Mouse (Mus musculus) monocyte, adult 5-6 weeks (primary cell): ENCODE measurements around the gene Fcgbp. TPM values are rescaled to one million over a fixed set of nuclear protein-coding genes. Genes with fewer than 3 reads are reported as not detected.
"Not testable (repeated sequence)": the region's sequence is repeated elsewhere in the genome, so short reads cannot be mapped to it uniquely, and the experiment has no call there.

Experiments used
- ATAC-seq: fragments of 153-309, 156-312 bp; replicated peaks from 2 replicates; pipeline ENCODE4 v1.8.0; 2017; ENCODE audit warnings: mild to moderate bottlenecking; ENCODE audit not compliant: low TSS enrichment, insufficient number of reproducible peaks, severe bottlenecking, poor library complexity, low FRiP score
- total RNA-seq: library from RNA; stranded (forward); fragments of 200-1000, 200-491, 200-594 nt; gene quantifications from 3 replicates; pipeline ENCODE4 v1.2.3, GENCODE M21; 2017

Fcgbp gene
- total RNA-seq = not detected in 3 replicates

DNA sequence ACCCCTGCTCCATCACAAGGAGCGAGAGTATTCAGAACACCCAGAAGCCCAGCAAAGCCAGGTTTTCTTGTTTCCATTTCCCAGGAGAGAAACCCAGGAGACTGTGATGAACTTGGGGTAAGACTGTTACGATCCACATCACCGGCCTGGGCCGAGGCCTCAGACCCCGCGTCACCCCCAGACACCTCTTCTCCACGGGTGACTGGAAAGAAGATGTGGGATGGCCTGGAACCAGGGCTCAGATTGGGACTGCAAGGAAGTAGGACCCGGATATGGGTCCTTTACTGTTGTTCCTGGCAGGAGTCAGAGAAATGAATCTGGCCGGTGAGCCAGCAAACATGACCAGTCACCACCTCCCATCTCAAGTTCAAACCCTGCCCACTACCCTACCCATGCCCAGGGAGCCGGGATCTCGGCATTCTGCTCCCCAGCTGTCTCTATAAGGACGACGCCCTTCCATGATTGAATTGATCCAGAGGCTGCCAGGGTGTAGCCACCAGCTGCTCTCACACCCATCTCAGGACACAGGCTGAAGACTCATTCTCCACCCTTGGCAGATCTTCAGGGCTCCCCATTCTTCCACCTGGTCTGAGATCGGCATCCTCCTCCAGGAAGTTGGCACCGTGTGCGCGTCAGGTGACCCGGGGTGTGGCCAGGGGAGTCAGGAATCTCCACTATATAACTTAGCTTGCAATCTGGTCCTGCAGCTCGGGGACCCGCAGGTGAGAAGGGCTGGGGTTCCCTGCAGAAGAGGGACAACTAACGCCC, at the start of gene Fcgbp:
Fcgbp (plus strand) TSS at position 706 of the 768 bp plus-strand sequence.
- ATAC-seq = no peak

GRCm38 (mm10) chr7:28044524-28044923, 26.5 kb upstream of the Fcgbp start:
- no peak for ATAC-seq

DNA sequence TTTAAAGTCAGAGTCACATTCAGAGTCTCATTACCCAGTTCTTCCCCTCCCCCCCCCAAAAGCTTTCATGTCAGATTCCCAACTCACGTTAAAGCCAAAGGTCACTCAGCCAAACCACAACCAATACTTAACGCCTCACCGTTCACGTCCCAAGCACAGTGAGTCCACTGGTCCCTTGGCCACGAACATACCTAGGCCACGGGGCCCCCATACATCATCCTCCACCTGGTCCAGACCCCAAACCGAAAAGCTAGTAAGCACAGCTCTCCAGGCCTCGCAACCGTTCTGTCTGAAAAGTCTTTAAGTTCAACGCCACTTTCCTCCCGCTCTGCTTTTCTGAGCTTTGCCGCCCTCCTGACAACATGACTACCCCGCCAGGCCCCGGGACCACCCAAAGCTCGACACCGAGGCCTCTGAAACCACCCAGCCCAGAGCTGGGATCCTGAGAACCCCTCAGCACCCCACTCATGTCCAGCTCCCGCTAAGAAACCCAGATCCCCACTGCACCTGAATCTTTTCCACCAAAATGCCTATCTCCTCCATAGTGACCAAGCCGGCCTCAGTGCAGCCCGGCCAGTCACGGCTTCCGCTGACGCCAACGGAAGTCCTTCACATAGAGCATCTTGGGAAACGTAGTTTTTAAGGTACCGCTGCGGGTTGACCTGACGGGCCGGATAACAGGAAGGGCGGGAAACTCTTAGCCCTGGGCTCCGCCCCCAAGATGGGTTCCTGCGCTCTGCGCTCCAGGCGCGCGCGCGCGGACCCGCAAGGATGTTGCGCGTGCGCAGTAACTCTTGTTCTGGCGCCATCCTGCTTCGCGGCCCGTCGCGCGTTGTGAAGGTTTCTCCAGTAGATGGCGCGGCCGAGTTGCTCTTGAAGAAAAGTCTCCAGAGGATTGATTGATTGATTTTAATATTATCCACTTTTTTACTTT, 21.3 kb upstream of the Fcgbp start, which contains the start of gene Psmc4:
Psmc4 (minus strand) TSS at position 626 of the 934 bp plus-strand sequence.
- peak; percentile 95 for ATAC-seq

- no peak for ATAC-seq
Observed at GRCm38 (mm10) chr7:28050584-28050983, 20.5 kb upstream of the Fcgbp start.

- no peak for ATAC-seq
Observed at GRCm38 (mm10) chr7:28053046-28053930, 17.7 kb upstream of the Fcgbp start.

GRCm38 (mm10) chr7:28059972-28060371, 11.1 kb upstream of the Fcgbp start:
- ATAC-seq = no peak

- ATAC-seq = no peak
Observed at GRCm38 (mm10) chr7:28068661-28069060, 2.4 kb upstream of the Fcgbp start.

DNA sequence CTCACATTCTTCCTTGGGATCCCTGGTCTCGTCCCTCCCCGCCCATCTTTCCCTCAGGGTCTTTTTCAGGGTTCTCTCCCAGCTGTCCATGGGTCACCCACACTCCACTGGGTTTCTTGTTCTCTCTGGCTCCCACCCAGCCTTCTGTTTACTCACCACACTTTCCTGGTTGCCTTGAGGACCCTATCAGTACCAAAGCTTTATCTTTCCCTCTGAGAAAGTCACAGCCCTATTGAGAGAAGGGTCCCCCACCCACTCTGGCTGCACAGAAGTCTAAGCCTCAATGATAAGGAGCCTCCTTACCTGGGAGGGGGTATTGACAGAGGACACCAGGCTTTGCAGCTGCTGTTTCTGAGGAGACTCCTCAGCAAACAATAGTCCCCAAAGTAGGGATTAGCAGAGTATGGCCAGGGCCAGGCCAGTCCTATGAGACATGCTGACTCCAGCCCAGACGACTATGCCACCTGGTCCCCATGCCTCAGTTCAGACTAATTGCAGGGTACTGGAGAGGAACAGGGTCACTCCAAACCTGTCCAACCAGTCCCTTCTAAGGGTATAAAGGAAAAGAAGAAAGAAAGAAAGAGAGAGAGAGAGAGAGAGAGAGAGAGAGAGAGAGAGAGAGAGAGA, 1.4 kb upstream of the Fcgbp start:
- no peak for ATAC-seq

- ATAC-seq = no peak
Observed at GRCm38 (mm10) chr7:28084215-28084614, 13.2 kb downstream of the Fcgbp start.

- no peak for ATAC-seq
Observed at GRCm38 (mm10) chr7:28086236-28086635, 15.2 kb downstream of the Fcgbp start.

GRCm38 (mm10) chr7:28093541-28093940, 22.5 kb downstream of the Fcgbp start:
- ATAC-seq = no peak

DNA sequence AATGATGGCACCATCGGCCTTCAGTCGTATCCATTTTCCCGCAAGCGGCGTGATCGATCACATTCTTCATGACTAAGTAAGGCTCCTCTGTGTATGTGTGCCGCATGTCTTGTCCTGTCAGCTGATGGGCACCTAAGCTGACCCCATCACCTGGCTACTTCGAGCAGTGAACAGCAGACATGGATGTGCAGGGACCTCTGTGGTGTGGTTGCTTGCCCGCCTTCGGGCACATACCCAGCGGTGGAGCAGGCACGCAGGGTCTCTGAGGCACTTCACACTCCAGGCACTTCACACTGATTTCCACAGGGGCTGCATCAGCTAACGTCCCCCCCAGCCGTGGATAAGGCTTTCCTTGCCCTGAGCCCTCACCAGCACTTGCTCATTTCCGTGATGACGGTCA, 28.1 kb downstream of the Fcgbp start:
- ATAC-seq = no peak

DNA sequence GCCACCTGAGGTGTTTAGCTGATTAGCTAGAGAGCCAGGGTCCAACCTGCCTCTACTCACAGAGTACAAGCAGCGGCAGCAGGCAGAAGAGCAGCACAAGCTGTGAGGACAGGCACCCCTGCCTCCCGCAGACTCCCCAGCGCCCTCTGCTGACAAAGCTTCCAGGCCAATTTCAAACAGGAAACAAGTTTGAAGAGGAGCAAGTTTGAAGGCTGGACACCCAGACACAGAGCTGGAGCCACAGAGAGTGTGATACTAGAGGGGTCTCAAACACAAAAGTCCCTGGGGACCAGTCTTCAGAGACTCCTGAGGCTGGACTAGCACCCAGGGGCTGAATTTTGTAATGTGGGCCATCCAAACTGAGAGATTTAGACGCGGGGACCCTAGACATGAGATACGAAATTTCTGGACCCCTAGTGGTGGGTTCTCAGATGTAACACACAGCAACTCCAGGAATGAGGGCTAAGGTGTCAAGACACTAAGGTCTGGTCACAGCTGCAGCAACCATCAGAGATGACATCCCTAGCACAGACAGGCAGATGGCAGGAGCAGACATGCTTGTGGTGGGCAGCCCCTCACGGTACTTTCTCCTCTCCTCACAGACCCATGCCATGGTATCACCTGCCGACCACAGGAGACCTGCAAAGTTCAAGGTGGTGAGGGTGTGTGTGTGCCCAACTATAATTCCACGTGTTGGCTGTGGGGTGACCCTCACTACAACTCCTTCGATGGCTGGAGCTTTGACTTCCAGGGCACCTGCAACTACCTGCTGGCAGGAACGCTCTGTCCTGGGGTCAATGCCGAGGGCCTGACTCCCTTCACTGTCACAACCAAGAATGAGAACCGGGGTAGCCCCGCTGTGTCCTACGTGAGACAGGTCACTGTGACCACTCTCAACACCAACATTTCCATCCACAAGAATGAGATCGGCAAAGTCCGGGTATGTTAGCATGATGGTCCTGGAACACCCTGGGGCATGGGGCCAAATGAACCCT, 29.9 kb downstream of the Fcgbp start:
- no peak for ATAC-seq

- not testable (repeated sequence) for ATAC-seq
Observed at GRCm38 (mm10) chr7:28102936-28103335, 31.9 kb downstream of the Fcgbp start.

GRCm38 (mm10) chr7:28104670-28105069, 33.6 kb downstream of the Fcgbp start:
- ATAC-seq = no peak

GRCm38 (mm10) chr7:28106241-28106640, 35.2 kb downstream of the Fcgbp start:
- no peak for ATAC-seq

DNA sequence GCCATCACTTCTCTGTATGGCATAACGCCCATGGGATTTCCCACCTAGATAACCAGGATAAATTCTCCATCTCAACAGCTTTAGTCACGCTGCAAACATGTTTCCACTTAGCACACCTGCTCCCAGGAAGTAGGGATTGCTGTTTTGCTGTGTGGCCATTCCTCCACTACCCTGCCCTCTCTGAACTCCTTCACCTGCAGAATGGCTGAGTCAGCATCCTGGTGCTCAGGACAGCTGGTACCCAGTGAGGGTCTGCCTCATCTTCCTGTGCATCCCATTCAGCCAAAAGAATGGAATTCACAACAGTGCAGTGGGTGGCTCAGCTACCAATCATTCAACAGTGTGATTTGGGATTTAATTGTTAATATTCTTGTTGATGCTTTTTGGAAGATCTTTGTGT, 43.6 kb downstream of the Fcgbp start:
- ATAC-seq = no peak
